Mouse (Mus musculus): ENCODE results near the gene Dlgap1. TPM values are rescaled to one million over a fixed set of nuclear protein-coding genes. Genes with fewer than 3 reads are reported as not detected.

Gene Dlgap1
- polyA plus RNA-seq, 1 experiment from 2014 or later: 4.1 TPM

DNA sequence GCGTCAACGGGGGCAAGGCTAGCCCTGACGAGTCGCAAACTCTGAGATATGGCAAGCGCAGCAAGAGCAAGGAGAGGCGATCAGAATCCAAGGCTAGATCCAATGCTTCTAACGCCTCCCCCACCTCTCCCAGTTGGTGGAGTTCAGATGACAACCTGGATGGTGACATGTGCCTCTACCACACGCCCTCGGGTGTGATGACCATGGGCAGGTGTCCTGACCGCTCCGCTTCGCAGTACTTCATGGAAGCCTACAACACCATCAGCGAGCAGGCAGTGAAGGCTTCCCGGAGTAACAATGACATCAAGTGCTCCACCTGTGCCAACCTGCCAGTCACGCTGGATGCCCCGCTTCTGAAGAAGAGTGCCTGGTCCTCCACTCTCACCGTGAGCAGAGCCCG, 547.6 kb downstream of the Dlgap1 start:
- H3K36me3 ChIP-seq: no peaks in the 10 kb centered on the region
- H3K4me3 ChIP-seq (replicated peaks): no peak overlapping the region
- no peak overlapping the region for H3K4me2 ChIP-seq
- no peak overlapping the region for H3K9ac ChIP-seq
- H3K27me3 ChIP-seq: no peaks in the 10 kb centered on the region
- no peak for ATAC-seq (replicated peaks; ENCODE audit: low FRiP score)
- no peak overlapping the region for H3K27ac ChIP-seq
- WGBS: 93% methylated on average over 18 of the region's 18 CpGs
- H3K9me3 ChIP-seq (replicated peaks): peaks cover 5% of the 10 kb centered on the region
- H3K4me1 ChIP-seq: no peaks in the 10 kb centered on the region

GRCm38 (mm10) chr17:70517333-70517732, 548.5 kb downstream of the Dlgap1 start:
- ATAC-seq (replicated peaks; ENCODE audit: low FRiP score): no peak
- WGBS: 81% methylated on average over 12 of the region's 12 CpGs
- Histone ChIP-seq H3K36me3 (no peaks in the 10 kb centered on the region), H3K4me1 (0 out of 2 replicates have a peak, but pooled peaks cover 5% of the 10 kb centered on the region), H3K27ac (no peak overlapping the region), H3K4me3 (replicated peaks) (no peak overlapping the region), H3K9ac (no peak overlapping the region), H3K9me3 (replicated peaks) (peaks cover 5% of the 10 kb centered on the region), H3K4me2 (no peak overlapping the region), H3K27me3 (no peaks in the 10 kb centered on the region)

DNA sequence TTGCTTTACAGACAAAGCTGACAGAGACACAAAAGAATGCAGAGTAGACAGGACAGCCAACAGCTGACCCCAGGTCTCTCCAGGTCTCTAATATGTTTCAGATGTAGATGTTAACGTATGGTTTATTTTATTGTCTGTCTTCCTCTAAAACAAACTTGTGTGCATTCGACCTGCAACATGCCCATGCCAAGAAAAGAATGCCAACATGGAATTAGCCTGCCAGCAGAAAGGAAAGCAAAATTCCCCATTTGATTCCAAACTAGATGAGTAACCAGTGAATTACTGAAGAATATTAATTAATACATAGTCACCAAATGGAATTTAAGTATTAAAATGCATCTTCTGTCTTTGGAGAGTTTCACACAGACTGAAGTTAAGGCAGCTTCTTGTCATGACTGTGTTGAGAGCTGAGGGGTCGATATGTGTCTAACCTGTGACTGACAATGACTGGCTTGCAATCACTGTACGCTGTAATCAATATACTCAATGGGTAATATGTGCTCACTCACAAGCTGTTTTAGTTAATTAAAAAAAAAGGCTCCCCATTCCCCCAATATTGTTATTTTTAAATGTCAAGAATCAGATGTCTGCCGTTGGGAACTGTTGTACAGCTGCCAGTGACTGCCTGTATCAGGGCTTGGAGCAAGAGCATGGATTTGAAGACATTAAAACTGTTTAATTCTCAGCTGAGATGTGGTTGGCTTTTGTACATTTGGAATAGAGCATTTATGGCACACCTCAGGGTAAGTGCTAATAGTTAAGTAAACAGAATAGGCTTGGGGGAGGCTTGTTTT, 552.4 kb downstream of the Dlgap1 start:
- no peaks in the 10 kb centered on the region for H3K36me3 ChIP-seq
- peaks cover 18% of the 10 kb centered on the region; the same call in 1 of the 2 replicates for H3K4me1 ChIP-seq
- H3K4me2 ChIP-seq: peak overlapping the region; percentile 49
- 66% methylated on average over 5 of the region's 5 CpGs for WGBS
- H3K27ac ChIP-seq: no peak overlapping the region
- peaks cover 5% of the 10 kb centered on the region for H3K9me3 ChIP-seq (replicated peaks)
- H3K27me3 ChIP-seq: no peaks in the 10 kb centered on the region
- H3K9ac ChIP-seq: no peak overlapping the region
- no peak for ATAC-seq (replicated peaks; ENCODE audit: low FRiP score)
- no peak overlapping the region for H3K4me3 ChIP-seq (replicated peaks)

GRCm38 (mm10) chr17:70521971-70522370, 553.1 kb downstream of the Dlgap1 start:
- H3K4me3 ChIP-seq (replicated peaks): peak overlapping the region; percentile 26
- no peaks in the 10 kb centered on the region for H3K36me3 ChIP-seq
- 22% methylated on average over 11 of the region's 11 CpGs for WGBS
- H3K27ac ChIP-seq: no peak overlapping the region
- H3K27me3 ChIP-seq: no peaks in the 10 kb centered on the region
- H3K4me1 ChIP-seq: peaks cover 18% of the 10 kb centered on the region; the same call in 1 of the 2 replicates
- no peaks in the 10 kb centered on the region; the same call in 1 of the 2 replicates for H3K9me3 ChIP-seq (replicated peaks)
- no peak for ATAC-seq (replicated peaks; ENCODE audit: low FRiP score)
- no peak overlapping the region for H3K9ac ChIP-seq
- peak overlapping the region; percentile 49 for H3K4me2 ChIP-seq

DNA sequence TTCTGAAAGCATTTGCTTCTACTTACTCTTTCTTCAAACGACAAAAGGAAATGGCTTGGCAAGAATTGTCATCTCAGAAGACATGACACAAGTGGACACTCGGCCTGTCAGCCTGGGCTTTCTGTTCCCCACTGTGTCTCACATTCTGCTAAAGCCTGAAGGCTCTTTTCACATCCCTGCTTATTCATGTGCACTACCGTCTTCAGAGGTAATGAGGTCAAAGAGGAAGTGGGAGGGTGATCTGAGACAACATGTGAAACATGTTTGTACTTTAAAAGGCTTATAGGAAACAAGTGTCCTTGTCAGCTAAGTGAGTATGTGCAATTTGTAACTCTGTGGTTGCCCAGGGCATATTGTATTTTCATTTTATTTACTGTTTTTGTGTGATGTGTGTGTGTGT, 557.1 kb downstream of the Dlgap1 start:
- Histone ChIP-seq H3K4me2 (no peak overlapping the region), H3K4me1 (peaks cover 29% of the 10 kb centered on the region), H3K36me3 (no peaks in the 10 kb centered on the region), H3K27me3 (no peaks in the 10 kb centered on the region), H3K9ac (no peak overlapping the region), H3K4me3 (replicated peaks) (no peak overlapping the region), H3K9me3 (replicated peaks) (no peaks in the 10 kb centered on the region), H3K27ac (0 out of 2 replicates have a peak overlapping the region, but pooled peaks have one; percentile 3)
- no peak for ATAC-seq (replicated peaks; ENCODE audit: low FRiP score)
- WGBS: 21% methylated on average over 3 of the region's 3 CpGs

- H3K4me1 ChIP-seq: peaks cover 26% of the 10 kb centered on the region
- H3K27ac ChIP-seq: no peak overlapping the region
- H3K36me3 ChIP-seq: no peaks in the 10 kb centered on the region
- WGBS: 38% methylated on average over 9 of the region's 9 CpGs
- no peak overlapping the region for H3K4me2 ChIP-seq
- H3K9me3 ChIP-seq (replicated peaks): no peaks in the 10 kb centered on the region
- no peaks in the 10 kb centered on the region for H3K27me3 ChIP-seq
- ATAC-seq (replicated peaks; ENCODE audit: low FRiP score): peak; percentile 41; the same call in 1 of the 2 replicates
- no peak overlapping the region for H3K9ac ChIP-seq
- H3K4me3 ChIP-seq (replicated peaks): no peak overlapping the region
Measured at GRCm38 (mm10) chr17:70527101-70527500, 558.2 kb downstream of the Dlgap1 start.

GRCm38 (mm10) chr17:70528196-70529187, 559.6 kb downstream of the Dlgap1 start:
- ATAC-seq (replicated peaks; ENCODE audit: low FRiP score): 0 out of 2 replicates have a peak, but pooled peaks have one; percentile 33
- peak overlapping the region; percentile 39; the same call in 1 of the 2 replicates for H3K27ac ChIP-seq
- H3K9me3 ChIP-seq (replicated peaks): no peaks in the 10 kb centered on the region
- H3K36me3 ChIP-seq: no peaks in the 10 kb centered on the region
- 0 out of 2 replicates have a peak overlapping the region, but pooled peaks have one; percentile 14 for H3K4me2 ChIP-seq
- no peak overlapping the region for H3K4me3 ChIP-seq (replicated peaks)
- no peak overlapping the region for H3K9ac ChIP-seq
- no peaks in the 10 kb centered on the region for H3K27me3 ChIP-seq
- WGBS: 28% methylated on average over 7 of the region's 7 CpGs
- H3K4me1 ChIP-seq: peaks cover 24% of the 10 kb centered on the region

DNA sequence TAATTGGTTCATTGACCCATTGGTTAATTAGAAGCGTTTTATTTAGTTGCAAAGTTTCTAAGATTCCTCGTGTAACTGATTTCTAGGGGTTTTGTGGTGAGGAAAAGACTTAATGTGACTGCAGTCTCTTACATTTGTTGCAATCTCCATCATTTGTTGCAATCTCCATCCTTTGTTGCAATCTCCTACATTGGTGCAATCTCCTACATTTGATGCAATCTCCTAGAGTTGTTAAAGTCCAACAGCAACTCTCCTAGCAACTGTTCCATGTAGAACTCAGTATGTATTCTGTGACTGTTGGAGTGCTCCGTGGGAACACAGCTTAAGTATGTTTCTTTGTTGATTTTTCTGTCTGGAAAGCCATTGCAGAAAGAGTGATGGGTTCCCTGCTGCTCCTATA, 565.4 kb downstream of the Dlgap1 start:
- WGBS: 74% methylated on average over 3 of the region's 3 CpGs
- Histone ChIP-seq H3K27ac (no peak overlapping the region), H3K36me3 (no peaks in the 10 kb centered on the region), H3K9me3 (replicated peaks) (no peaks in the 10 kb centered on the region), H3K4me1 (no peaks in the 10 kb centered on the region), H3K4me3 (replicated peaks) (no peak overlapping the region), H3K4me2 (no peak overlapping the region), H3K27me3 (no peaks in the 10 kb centered on the region), H3K9ac (no peak overlapping the region)
- ATAC-seq (replicated peaks; ENCODE audit: low FRiP score): no peak

DNA sequence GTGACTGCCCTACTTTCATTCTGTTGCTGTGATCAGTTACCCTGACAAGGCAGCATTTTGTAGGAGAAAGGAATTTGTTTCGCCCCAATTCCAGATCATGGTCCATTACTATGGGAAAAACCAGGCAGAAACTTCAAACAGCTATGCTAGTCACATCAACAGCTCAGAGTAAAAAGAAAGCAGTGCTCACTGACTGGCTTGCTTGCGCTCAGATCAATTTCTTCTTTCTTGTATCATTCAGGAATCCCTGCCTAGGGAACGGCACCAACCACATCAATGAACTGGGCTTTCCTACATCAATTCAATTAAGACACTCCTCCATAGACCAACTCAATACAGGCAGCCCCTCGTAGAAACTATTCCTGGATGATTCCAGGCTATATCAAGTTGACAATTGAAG, 572.9 kb downstream of the Dlgap1 start:
- Histone ChIP-seq H3K9me3 (replicated peaks) (no peaks in the 10 kb centered on the region), H3K4me2 (no peak overlapping the region), H3K4me3 (replicated peaks) (no peak overlapping the region), H3K9ac (no peak overlapping the region), H3K4me1 (no peaks in the 10 kb centered on the region), H3K36me3 (no peaks in the 10 kb centered on the region), H3K27me3 (no peaks in the 10 kb centered on the region), H3K27ac (no peak overlapping the region)
- ATAC-seq (replicated peaks; ENCODE audit: low FRiP score): no peak
- 92% methylated on average over 4 of the region's 4 CpGs for WGBS

- Histone ChIP-seq H3K9ac (no peak overlapping the region), H3K36me3 (no peaks in the 10 kb centered on the region), H3K9me3 (replicated peaks) (no peaks in the 10 kb centered on the region), H3K27me3 (no peaks in the 10 kb centered on the region), H3K4me2 (no peak overlapping the region), H3K27ac (no peak overlapping the region), H3K4me3 (replicated peaks) (no peak overlapping the region), H3K4me1 (no peaks in the 10 kb centered on the region)
- WGBS: 84% methylated on average over 4 of the region's 4 CpGs
- no peak for ATAC-seq (replicated peaks; ENCODE audit: low FRiP score)
Measured at GRCm38 (mm10) chr17:70550793-70551192, 581.9 kb downstream of the Dlgap1 start.

DNA sequence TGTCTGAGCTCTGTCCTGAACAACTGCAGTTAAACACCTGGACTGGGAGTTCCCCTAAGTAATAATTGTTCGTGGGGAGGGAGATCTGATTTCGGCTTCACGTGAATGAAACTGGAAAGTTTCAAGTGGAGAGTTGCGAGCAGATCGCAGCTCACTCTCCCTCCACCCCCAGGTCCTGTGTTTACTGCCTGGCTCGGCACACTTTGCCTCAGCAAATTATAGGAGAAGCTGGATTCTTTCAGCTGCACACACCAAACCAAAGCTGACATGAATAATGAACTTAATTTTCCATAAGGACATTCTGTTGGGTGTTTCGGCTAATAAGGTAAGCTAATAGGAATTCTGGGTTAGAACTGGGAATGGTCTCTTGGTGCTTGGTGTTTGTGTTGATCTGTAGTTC, 592.7 kb downstream of the Dlgap1 start:
- ATAC-seq (replicated peaks; ENCODE audit: low FRiP score): no peak

DNA sequence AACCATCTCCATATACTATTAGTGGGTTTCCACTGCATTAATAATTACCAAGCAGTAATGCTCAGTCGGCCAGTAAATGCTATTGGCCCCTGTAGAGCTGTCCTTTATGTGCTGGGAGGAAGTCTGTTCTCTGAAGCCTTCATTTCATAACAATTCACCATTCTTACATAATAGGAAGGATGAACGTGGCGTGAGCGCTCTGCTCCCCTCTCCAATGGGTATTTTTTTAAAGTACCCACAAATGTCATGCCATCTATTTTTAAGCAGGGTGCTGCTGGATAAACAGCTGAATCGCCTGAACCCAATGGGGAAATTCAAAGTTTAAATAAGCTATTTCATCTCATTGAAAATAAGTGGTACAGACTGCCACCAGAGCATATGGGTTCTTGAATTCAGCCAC, 602.0 kb downstream of the Dlgap1 start:
- Histone ChIP-seq H3K4me3 (replicated peaks) (no peak overlapping the region), H3K9me3 (replicated peaks) (no peaks in the 10 kb centered on the region), H3K4me1 (no peaks in the 10 kb centered on the region), H3K4me2 (no peak overlapping the region), H3K9ac (no peak overlapping the region), H3K27ac (no peak overlapping the region), H3K27me3 (no peaks in the 10 kb centered on the region), H3K36me3 (no peaks in the 10 kb centered on the region)
- no peak for ATAC-seq (replicated peaks; ENCODE audit: low FRiP score)
- WGBS: 76% methylated on average over 5 of the region's 5 CpGs

More for the DNA sequence above, 592.7 kb downstream of the Dlgap1 start:
- Histone ChIP-seq H3K4me1 (0 out of 2 replicates have a peak, but pooled peaks cover 3% of the 10 kb centered on the region), H3K9me3 (replicated peaks) (no peaks in the 10 kb centered on the region), H3K36me3 (no peaks in the 10 kb centered on the region), H3K4me3 (replicated peaks) (no peak overlapping the region), H3K4me2 (no peak overlapping the region), H3K27ac (no peak overlapping the region), H3K9ac (no peak overlapping the region), H3K27me3 (no peaks in the 10 kb centered on the region)
- 38% methylated on average over 7 of the region's 7 CpGs for WGBS
